ENCODE assay signal across 18 mouse cellular contexts in genomic region chr6:32962048-32962447, GRCm38 (mm10).
A peak's percentile ranks its signal among the peaks of the same experiment; 100 is the strongest.
DNase-seq lines count a peak whose midpoint lies in the region; ATAC-seq and TF ChIP-seq lines count a peak whose summit lies in the region.
"Had no signal": no experiment of that assay in that cellular context is flagged by ENCODE, and none has a peak within 500 bp of the region (broad histone marks: within the 10 kb centered on the region; RNA-seq: fewer than 3 reads in every experiment).

No protein-coding gene starts in this region.

- intact Hi-C loops in gastrocnemius, postnatal 36 days (cut with DNase I): no loop called here

- 0 out of 2 replicates have a peak, but pooled peaks cover 4% of the 10 kb centered on the region for H3K4me1 ChIP-seq in kidney, postnatal 0 days (replicated peaks; ENCODE audit: insufficient read depth, low read length)
- no peaks in the 10 kb centered on the region for H3K4me1 ChIP-seq in embryonic facial prominence, embryonic 11.5 days (ENCODE audit: control insufficient read depth, insufficient read depth, low read length)
- H3K4me1 ChIP-seq in neural tube, embryonic 15.5 days: peaks cover 6% of the 10 kb centered on the region; the same call in 1 of the 2 replicates
- H3K4me1 ChIP-seq: embryonic facial prominence, embryonic 13.5 days had no signal

- no peak overlapping the region for H3K4me2 ChIP-seq in kidney, postnatal 0 days (ENCODE audit: low read length)
- no peak overlapping the region for H3K4me2 ChIP-seq in embryonic facial prominence, embryonic 11.5 days (ENCODE audit: low read depth, low read length)
- no peak overlapping the region for H3K4me2 ChIP-seq in neural tube, embryonic 15.5 days
- H3K4me2 ChIP-seq: embryonic facial prominence, embryonic 13.5 days; forebrain, embryonic 12.5 days; heart, embryonic 12.5 days; hindbrain, embryonic 15.5 days had no signal

- ATAC-seq in kidney, postnatal 0 days (replicated peaks; ENCODE audit: low FRiP score, low read depth): no peak
- no peak for ATAC-seq in embryonic facial prominence, embryonic 11.5 days (replicated peaks; ENCODE audit: insufficient number of reproducible peaks, low FRiP score, low TSS enrichment, low read depth)
- no peak for ATAC-seq in neural tube, embryonic 15.5 days (ENCODE audit: low FRiP score)
- ATAC-seq: forebrain, embryonic 16.5 days; intestine, embryonic 16.5 days had no signal

- no peak for TF ChIP-seq CTCF in kidney, postnatal 0 days (IDR thresholded peaks at IDR 0.05; ENCODE audit: low read depth)

- no peak overlapping the region for H3K9ac ChIP-seq in kidney, postnatal 0 days (ENCODE audit: low read depth, low read length)
- no peak overlapping the region for H3K9ac ChIP-seq in embryonic facial prominence, embryonic 11.5 days (replicated peaks; ENCODE audit: low read length)
- H3K9ac ChIP-seq in neural tube, embryonic 15.5 days (replicated peaks): no peak overlapping the region
- H3K9ac ChIP-seq: embryonic facial prominence, embryonic 13.5 days; forebrain, embryonic 12.5 days; heart, embryonic 12.5 days; hindbrain, embryonic 15.5 days had no signal

- H3K36me3 ChIP-seq in kidney, postnatal 0 days (ENCODE audit: insufficient read depth, low read length): no peaks in the 10 kb centered on the region
- no peaks in the 10 kb centered on the region for H3K36me3 ChIP-seq in embryonic facial prominence, embryonic 11.5 days (replicated peaks; ENCODE audit: control insufficient read depth, insufficient read depth, low read depth, low read length)
- H3K36me3 ChIP-seq in neural tube, embryonic 15.5 days: no peaks in the 10 kb centered on the region
- H3K36me3 ChIP-seq: forebrain, embryonic 12.5 days; hindbrain, embryonic 15.5 days had no signal

- peak; percentile 31 for DNase-seq in kidney, postnatal 0 days (ENCODE audit: low spot score)
- DNase-seq in kidney, postnatal 14 days: no peak
- peak; percentile 19 for DNase-seq in NIH3T3 (ENCODE audit: low read depth)
- peak; percentile 42 for DNase-seq in embryonic facial prominence, embryonic 11.5 days (ENCODE audit: low spot score)
- no peak for DNase-seq in gastrocnemius, postnatal 36 days
- DNase-seq: adrenal gland, postnatal 10 days; cerebellum, adult 11 months; cerebellum, adult 8-10 months; cerebellum, postnatal 14 days; gastrocnemius, postnatal 10 days; heart, postnatal 36 days had no signal

- 28% methylated on average over 3 of the region's 3 CpGs for WGBS in kidney, postnatal 0 days
- 42% methylated on average over 3 of the region's 3 CpGs for WGBS in embryonic facial prominence, embryonic 11.5 days
- WGBS in neural tube, embryonic 15.5 days: 55% methylated on average over 3 of the region's 3 CpGs

- H3K4me3 ChIP-seq in kidney, postnatal 0 days (replicated peaks; ENCODE audit: low read depth, low read length): no peak overlapping the region
- no peak overlapping the region for H3K4me3 ChIP-seq in embryonic facial prominence, embryonic 11.5 days (ENCODE audit: low read depth, low read length)
- H3K4me3 ChIP-seq in neural tube, embryonic 15.5 days (replicated peaks): no peak overlapping the region
- H3K4me3 ChIP-seq: embryonic facial prominence, embryonic 13.5 days; forebrain, embryonic 12.5 days; heart, embryonic 12.5 days; hindbrain, embryonic 15.5 days had no signal

- H3K27me3 ChIP-seq in kidney, postnatal 0 days (ENCODE audit: insufficient read depth, low read length): no peaks in the 10 kb centered on the region
- no peaks in the 10 kb centered on the region for H3K27me3 ChIP-seq in embryonic facial prominence, embryonic 11.5 days (ENCODE audit: control insufficient read depth, insufficient read depth, low read length)
- no peaks in the 10 kb centered on the region for H3K27me3 ChIP-seq in neural tube, embryonic 15.5 days (replicated peaks)
- H3K27me3 ChIP-seq: embryonic facial prominence, embryonic 13.5 days; forebrain, embryonic 12.5 days; heart, embryonic 12.5 days; hindbrain, embryonic 15.5 days had no signal

- no peak overlapping the region for H3K27ac ChIP-seq in kidney, postnatal 0 days
- H3K27ac ChIP-seq in embryonic facial prominence, embryonic 11.5 days (replicated peaks; ENCODE audit: low read depth, low read length): no peak overlapping the region
- no peak overlapping the region for H3K27ac ChIP-seq in neural tube, embryonic 15.5 days (replicated peaks)
- H3K27ac ChIP-seq: embryonic facial prominence, embryonic 13.5 days; forebrain, embryonic 12.5 days; hindbrain, embryonic 15.5 days had no signal

- no peaks in the 10 kb centered on the region for H3K9me3 ChIP-seq in kidney, postnatal 0 days (replicated peaks; ENCODE audit: low read length)
- no peaks in the 10 kb centered on the region for H3K9me3 ChIP-seq in embryonic facial prominence, embryonic 11.5 days (replicated peaks; ENCODE audit: control insufficient read depth, low read length)
- H3K9me3 ChIP-seq in neural tube, embryonic 15.5 days (replicated peaks): no peaks in the 10 kb centered on the region
- H3K9me3 ChIP-seq: embryonic facial prominence, embryonic 13.5 days; forebrain, embryonic 12.5 days; heart, embryonic 12.5 days; hindbrain, embryonic 15.5 days had no signal

Comparison
In these comparisons a context has a peak if more than half of its experiments do, and no peak if none do; other contexts are left out.
1. DNase-seq: peak in kidney, postnatal 0 days (single experiment), NIH3T3 (single experiment) and embryonic facial prominence, embryonic 11.5 days (single experiment); none in kidney, postnatal 14 days (single experiment) and gastrocnemius, postnatal 36 days (0 of 2).